Mouse (Mus musculus) bone marrow macrophage, adult 2 months (primary cell): ENCODE data around the gene Npas2.

ENCODE experiments used
- CTCF ChIP-seq: IDR thresholded peaks from 2 replicates; pipeline ENCODE4 v1.5.1; 2012; ENCODE audit warnings: low read depth, mild to moderate bottlenecking, low read length, moderate library complexity
- POLR2A ChIP-seq: IDR thresholded peaks from 2 replicates; pipeline ENCODE4 v1.6.1; 2012; ENCODE audit warnings: mild to moderate bottlenecking, low read depth, low read length, borderline replicate concordance

- TF ChIP-seq CTCF, result no peak
- no peak for TF ChIP-seq POLR2A
Measured at GRCm38 (mm10) chr1:39349001-39349400, 155.5 kb downstream of the Npas2 start.
